Mouse (Mus musculus) kidney, embryonic 16.5 days (tissue): Measurements from ENCODE around the gene Eogt. TPM values are rescaled to one million over a fixed set of nuclear protein-coding genes. Genes with fewer than 3 reads are reported as not detected.

Source experiments
- polyA plus RNA-seq: library from polyadenylated mRNA; unstranded; fragments of >200 nt; fragmentation: Nextera tagmentation; extraction: Ambion mirVana; gene quantifications from 2 replicates; pipeline ENCODE4 v1.2.1, GENCODE M21; 2015

The Eogt gene
- polyA plus RNA-seq, 1 experiment from 2014 or later: 22.9 TPM

Other genes with a start within 250 kb of the Eogt start
- gene Fam19a4, start 88.8 kb downstream of the Eogt start, polyA plus RNA-seq: 0.59 and 0.77 TPM in 2 replicates
- gene Tmf1, start 29.9 kb upstream of the Eogt start, polyA plus RNA-seq: 28.1 and 28.7 TPM in 2 replicates
- 72.6 and 76.3 TPM in 2 replicates for gene Uba3, start 56.5 kb upstream of the Eogt start, polyA plus RNA-seq
- 72.1 and 77.2 TPM in 2 replicates for gene Arl6ip5, start 61.5 kb upstream of the Eogt start, polyA plus RNA-seq
- gene Lmod3, start 103.6 kb upstream of the Eogt start, polyA plus RNA-seq: 0.15 and 0.52 TPM in 2 replicates